Mouse (Mus musculus) right cerebral cortex, postnatal 25 days (tissue): ENCODE results near the gene Nsdhl.

Source experiments
- DNase-seq: peaks from one replicate; pipeline ENCODE4 v3.0.0; 2022

Gene Nsdhl

GRCm38 (mm10) chrX:73003110-73003509 lies 84.8 kb downstream of the Nsdhl start:
- no peak for DNase-seq

DNA sequence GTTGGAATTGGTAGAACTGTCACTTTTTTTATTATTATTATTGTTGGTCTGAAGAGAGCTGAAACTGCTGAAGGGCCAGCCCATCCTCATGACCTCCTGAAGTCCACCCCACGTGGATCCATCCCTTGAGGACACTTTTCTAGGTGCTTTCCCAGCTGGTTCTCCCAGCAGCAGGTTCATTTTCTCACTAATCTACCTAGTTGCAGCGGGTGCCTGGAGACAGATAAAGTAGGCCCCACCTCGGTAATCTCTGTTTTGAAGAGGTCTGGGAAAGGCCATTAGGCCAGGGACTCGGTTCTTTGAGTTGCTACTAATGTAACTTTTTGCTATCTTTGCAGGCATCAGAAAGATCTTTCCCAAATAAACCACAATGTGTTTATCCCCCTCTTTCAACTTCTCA lies 87.3 kb downstream of the Nsdhl start:
- DNase-seq: no peak

DNA sequence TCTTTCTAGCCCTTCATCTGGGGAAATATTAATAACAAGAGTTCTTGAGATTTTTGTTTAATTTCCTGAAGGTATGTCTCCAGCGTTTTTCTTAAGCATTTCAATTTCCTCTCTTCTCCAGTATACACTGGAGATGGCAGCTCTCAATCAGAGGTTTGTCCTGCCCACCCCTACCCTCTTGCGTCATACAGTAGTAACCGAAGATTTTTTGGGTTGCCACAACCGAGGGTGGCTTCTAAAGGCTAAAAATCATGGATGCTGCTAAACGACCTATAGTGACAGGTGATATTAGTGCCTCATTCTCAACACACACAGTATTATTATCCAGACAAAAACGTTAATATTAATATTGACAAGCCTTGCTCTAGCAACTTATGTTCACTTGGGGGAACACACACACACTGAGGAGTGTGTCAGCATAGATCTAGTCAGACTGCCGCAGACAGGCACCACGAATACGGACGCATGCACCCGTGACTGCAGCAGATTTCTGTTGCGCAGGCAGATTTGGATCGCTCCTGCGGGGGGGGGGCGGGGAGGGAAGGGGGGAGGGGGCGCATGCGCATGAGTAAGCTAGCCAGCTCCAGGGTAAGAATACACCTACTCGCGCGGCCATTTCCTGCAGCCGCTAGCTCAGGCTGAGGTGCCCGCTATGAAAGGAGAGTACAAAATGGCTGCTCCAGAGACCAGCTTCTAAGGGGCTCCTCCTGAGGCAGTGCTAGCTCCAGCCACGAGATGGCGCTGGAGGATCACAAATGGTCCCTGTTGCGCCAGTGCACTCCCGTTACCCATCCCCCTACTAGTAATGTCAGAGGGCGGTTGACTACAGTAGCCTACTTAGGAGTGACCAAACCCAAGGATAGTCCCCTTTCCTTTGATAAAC lies 89.5 kb downstream of the Nsdhl start:
- DNase-seq: peak; percentile 89
